Mouse (Mus musculus) kidney, postnatal 4 days (tissue): ENCODE results near the gene Socs2.
"Not testable (repeated sequence)": the region's sequence is repeated elsewhere in the genome, so short reads cannot be mapped to it uniquely, and the experiment has no call there.

ENCODE experiments used
- DNase-seq, 2 experiments: peaks; one replicate each; pipeline ENCODE4 v3.0.0; 2021; ENCODE audit warnings: mixed read lengths in 2 of 2

The Socs2 gene

GRCm38 (mm10) chr10:95389805-95390204 lies 27.2 kb downstream of the Socs2 start:
- DNase-seq: not testable (repeated sequence)

- DNase-seq: peak; percentile 24 to 41
These were observed 28.0 kb downstream of the Socs2 start for GRCm38 (mm10) chr10:95388821-95389477.

DNA sequence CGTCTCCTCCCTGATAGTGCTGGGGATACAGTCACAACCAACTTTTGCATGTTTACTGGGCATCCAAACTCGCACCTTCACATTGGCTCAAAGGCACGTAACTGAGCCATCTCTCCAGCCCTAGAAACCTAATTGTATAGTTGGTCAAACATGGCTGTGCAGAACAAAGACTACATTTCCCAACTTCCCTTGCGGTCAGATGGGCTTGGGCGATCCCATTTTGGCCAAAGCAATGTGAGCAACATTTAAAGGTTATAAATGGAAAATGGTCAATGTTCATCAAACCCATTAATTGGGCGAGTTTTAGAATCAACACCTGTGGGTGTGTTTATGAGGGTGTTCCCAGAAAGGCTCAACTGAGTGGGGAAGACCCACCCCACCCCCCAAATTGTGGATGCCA lies 30.5 kb downstream of the Socs2 start:
- DNase-seq: no peak

- no peak for DNase-seq
These were observed 31.2 kb downstream of the Socs2 start for GRCm38 (mm10) chr10:95385801-95386203.

GRCm38 (mm10) chr10:95385081-95385480 lies 31.9 kb downstream of the Socs2 start:
- no peak for DNase-seq

DNA sequence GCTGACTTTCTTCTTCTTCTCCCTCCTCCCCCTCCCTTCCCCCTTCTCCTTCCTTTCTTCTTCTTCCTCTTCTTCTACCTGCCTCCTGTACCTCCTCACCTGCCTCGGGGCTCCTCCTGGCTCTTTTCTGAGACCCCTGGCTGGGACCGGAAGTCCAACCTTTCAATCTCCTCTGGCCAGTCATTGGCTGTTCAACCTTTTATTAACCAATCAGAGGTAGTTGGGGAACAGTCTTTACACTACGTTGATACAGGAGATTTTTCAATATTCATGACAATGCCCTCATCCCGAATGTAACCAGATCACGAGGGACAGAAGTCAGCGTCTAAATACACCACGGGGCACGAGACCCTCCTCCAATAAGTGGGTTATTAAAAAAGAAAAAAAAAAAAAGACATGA lies 32.5 kb downstream of the Socs2 start:
- no peak for DNase-seq

GRCm38 (mm10) chr10:95373340-95373739 lies 43.6 kb downstream of the Socs2 start:
- no peak for DNase-seq

GRCm38 (mm10) chr10:95371942-95372341 lies 45.0 kb downstream of the Socs2 start:
- no peak for DNase-seq

- DNase-seq: no peak
These were observed 47.8 kb downstream of the Socs2 start for GRCm38 (mm10) chr10:95369190-95369589.

GRCm38 (mm10) chr10:95368151-95368550 lies 48.8 kb downstream of the Socs2 start:
- no peak for DNase-seq

DNA sequence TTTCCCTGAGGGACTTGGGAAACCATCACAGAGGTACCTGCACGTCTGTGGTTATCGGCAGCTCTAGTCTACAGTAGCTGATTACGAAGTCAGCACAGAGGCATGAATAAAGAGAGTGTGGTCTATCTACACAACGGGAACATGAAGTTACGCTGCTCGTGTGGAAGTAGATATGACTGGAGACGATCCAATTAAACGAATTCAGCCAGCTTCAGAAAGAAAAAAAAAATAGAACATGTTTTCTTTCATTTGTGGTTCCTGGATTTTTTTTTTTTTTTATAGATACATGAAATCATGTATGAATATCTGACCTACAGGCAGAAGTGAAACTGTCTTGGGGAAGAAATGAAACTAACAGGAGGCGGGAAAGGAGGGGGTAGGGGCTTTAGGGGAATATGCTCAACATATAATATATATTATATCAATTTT lies 49.3 kb downstream of the Socs2 start:
- no peak for DNase-seq

DNA sequence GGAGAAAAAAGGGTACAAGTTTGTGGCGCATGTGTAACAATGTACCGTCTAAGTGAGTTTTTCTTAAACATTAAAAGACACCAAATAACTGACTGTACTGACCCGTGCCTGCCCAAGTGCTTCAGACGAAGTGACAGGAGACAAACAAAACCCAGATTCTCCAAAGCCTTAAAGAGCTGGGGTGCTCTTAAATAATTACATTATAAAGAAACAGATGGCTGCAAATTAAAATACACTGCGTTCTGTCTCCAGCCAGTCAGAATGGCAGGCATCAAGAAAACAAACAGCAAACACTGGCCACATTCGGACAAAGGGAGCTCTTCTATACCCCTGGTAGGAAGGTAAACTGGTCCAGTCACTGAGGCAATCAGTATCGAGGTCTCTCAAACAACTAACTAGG lies 49.7 kb downstream of the Socs2 start:
- no peak for DNase-seq

- peak in 1 of 2 experiments; percentile 6 for DNase-seq
These were observed 54.7 kb downstream of the Socs2 start for GRCm38 (mm10) chr10:95362326-95362725.

DNA sequence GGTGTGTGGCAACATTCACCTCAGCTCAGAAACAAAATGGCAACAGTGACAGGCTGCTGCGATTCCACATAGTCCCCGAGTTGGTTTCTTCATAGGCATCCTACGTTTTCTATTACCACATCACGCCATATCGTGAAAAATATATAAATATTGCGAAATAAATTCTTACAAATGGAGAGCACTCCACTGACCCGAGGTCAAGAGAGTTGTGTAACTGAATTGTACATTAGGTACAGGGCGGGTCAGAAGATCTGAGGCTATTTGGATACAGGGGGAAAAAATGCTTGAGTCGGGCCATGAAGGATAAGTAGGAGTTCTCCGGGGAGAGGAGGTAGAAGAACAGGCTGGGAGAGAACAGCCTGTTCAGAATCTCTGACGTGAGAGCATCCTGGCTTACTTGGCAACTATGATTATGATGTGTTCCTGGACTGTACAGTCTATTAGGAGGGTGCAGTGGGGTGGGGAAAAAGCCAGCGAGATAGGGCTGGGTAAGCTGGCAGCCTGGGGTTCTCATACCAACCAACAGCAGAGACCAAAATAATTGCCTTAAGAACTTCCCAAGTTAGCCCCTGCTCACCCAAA lies 55.6 kb downstream of the Socs2 start:
- DNase-seq: no peak

GRCm38 (mm10) chr10:95360048-95360447 lies 56.9 kb downstream of the Socs2 start:
- no peak for DNase-seq

- no peak for DNase-seq
These were observed 59.3 kb downstream of the Socs2 start for GRCm38 (mm10) chr10:95357721-95358120.

DNA sequence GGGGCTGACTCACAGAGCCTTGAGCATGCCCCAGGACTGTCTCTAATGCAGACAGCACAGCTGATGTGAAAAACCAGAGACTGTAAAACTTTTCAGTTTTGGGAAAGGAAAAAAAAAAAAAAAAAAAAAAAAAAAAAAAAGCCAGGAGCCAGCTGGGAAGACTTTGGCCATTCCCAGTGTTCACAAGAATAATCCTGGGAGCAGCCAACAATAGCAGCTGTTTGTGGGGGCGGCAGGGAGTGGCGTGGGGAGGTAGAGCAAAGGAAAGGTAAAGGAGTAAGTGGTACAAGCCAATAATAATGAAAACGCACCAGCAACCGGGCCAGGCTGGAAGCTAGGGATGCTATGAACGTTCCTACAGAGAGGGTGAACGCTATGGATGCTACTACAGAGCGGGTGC lies 60.3 kb downstream of the Socs2 start:
- peak in 1 of 2 experiments; percentile 9 for DNase-seq

DNA sequence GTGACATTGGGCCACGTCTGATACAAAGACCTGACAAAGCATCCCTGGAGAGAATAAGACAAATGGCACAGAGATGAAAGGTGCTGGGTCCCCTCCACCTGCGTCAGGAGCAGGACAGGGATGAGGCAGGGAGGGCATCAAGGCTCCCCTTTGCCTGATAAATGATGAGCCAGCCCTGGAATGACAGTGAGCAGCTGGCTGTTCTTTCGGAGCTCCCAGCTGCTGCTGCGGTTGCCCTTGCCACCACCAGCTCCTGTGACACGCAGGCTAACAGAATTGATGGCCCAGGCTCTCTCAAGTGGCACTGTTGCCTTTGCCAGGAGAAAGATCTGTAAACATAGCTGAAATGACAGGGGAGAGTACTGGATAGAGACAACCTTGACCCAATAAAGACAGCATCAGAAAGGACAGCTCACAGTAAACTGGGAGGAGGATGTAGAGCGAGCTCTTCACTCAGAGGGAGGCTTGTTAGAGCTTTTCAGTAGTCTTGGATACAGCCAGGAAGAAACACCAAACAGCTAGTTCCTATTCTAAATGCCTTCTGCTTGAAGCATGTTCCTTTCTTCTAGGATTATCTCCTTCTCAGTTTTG lies 61.2 kb downstream of the Socs2 start:
- DNase-seq: no peak

DNA sequence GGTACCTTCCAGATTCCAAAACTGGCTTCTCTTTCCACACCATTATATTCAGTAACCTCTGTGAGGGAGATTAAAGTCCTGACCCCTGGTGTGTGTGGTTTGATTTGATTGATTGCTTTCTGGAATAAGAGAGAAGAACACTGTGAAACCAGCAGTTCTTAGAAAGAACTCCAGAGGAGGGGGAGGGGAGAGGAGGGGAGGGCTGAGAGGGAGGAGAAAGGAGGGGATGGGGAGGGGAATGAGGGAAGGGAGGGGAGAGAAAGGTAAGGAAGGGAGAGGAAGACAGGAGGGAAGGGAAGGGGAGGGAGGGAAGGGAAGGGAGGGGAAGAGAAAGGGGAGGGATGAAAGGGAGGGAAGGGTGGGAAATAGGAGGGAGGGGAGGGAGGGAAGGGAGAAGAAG lies 62.3 kb downstream of the Socs2 start:
- no peak for DNase-seq

GRCm38 (mm10) chr10:95354047-95354446 lies 62.9 kb downstream of the Socs2 start:
- DNase-seq: no peak

DNA sequence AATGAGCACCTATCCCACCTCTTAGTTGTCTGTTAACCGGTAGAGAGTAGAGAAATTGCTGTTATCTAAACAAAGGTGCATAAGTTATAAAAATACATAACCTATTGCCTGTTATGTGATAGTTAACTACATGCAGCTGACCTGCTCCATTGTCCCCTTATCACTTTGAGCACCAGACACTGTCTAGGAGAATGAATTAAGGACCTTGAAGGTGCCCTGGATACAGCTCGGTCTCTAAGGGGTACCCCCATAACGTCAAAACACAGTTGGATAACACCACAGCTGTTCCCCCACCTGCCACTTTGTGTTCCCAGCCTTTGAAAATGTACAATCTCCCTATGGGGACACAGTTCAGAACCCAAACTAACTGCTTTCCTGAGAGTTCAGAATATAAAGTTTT lies 68.5 kb downstream of the Socs2 start:
- DNase-seq: no peak

- DNase-seq: no peak
These were observed 69.2 kb downstream of the Socs2 start for GRCm38 (mm10) chr10:95347776-95348175.

GRCm38 (mm10) chr10:95342833-95343590 lies 74.0 kb downstream of the Socs2 start:
- DNase-seq: no peak

DNA sequence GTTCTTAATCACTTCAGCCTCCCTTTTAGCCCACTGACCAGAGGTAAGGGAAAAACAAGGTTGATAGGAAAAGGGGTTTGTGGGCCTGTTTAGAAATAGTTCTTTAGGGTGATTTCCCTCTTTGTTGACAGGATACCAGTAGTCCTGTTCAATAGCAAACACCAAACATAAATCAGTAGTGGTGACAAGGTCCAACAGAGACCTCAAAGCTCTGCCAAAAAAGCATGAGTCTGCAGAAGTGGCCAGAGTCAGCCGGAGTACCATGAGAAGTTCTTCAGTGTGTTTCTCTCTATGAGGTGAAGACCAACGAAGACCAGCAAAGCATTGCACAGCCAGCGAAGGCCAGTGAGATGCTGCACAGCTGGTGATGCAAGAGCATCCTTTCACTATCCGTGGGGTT lies 76.3 kb downstream of the Socs2 start:
- DNase-seq: no peak
